Mouse (Mus musculus) stomach, postnatal 0 days (tissue): Measurements from ENCODE around the gene Il3. TPM values are rescaled to one million over a fixed set of nuclear protein-coding genes. Genes with fewer than 3 reads are reported as not detected.
"Not testable (repeated sequence)": the region's sequence is repeated elsewhere in the genome, so short reads cannot be mapped to it uniquely, and the experiment has no call there.

Experiments used
- ATAC-seq: fragments of 200-750 bp; cut with Nextera tagmentation; 2 replicates; pipeline ENCODE4 v1.8.0; 2017; ENCODE audit not compliant: low FRiP score, low TSS enrichment
- DNase-seq: peaks from one replicate; pipeline ENCODE4 v3.0.0-alpha.2; 2016; ENCODE audit warnings: low spot score
- H3K27ac ChIP-seq: fragments of 300-500 bp; sonication (generic); replicated peaks from 2 replicates; pipeline ENCODE4 v1.5.1; 2014; ENCODE audit warnings: mild to moderate bottlenecking, control low read depth
- H3K27me3 ChIP-seq: fragments of 300-500 bp; sonication (generic); 2 replicates; pipeline ENCODE4 v1.6.1; 2014; ENCODE audit warnings: low read length; ENCODE audit not compliant: control insufficient read depth, insufficient read depth
- H3K36me3 ChIP-seq: fragments of 300-500 bp; sonication (generic); 2 replicates; pipeline ENCODE4 v1.6.1; 2014; ENCODE audit warnings: low read length, mixed read lengths; ENCODE audit not compliant: control insufficient read depth, insufficient read depth
- H3K4me1 ChIP-seq: fragments of 300-500 bp; sonication (generic); replicated peaks from 2 replicates; pipeline ENCODE4 v1.6.1; 2014; ENCODE audit warnings: antibody characterized with exemption; ENCODE audit not compliant: control insufficient read depth, insufficient read depth
- H3K4me2 ChIP-seq: fragments of 300-500 bp; sonication (generic); replicated peaks from 2 replicates; pipeline ENCODE4 v1.6.1; 2014; ENCODE audit warnings: low read depth, mild to moderate bottlenecking, control low read depth, moderate library complexity
- H3K4me3 ChIP-seq: fragments of 300-500 bp; sonication (generic); 2 replicates; pipeline ENCODE4 v1.5.1; 2014; ENCODE audit warnings: low read depth, low read length, control low read depth
- H3K9ac ChIP-seq: fragments of 300-500 bp; sonication (generic); 2 replicates; pipeline ENCODE4 v1.6.1; 2014; ENCODE audit warnings: mild to moderate bottlenecking, low read length, control low read depth, mixed read lengths
- H3K9me3 ChIP-seq: fragments of 300-500 bp; sonication (generic); 2 replicates; pipeline ENCODE4 v1.6.1; 2016; ENCODE audit warnings: low read length; ENCODE audit not compliant: control insufficient read depth
- CTCF ChIP-seq: IDR thresholded peaks from 2 replicates; pipeline ENCODE4 v1.5.1; 2016; ENCODE audit warnings: antibody characterized with exemption, low read depth, mild to moderate bottlenecking, moderate library complexity
- EP300 ChIP-seq: optimal IDR thresholded peaks from 2 replicates; pipeline ENCODE3; 2016; ENCODE audit warnings: antibody characterized with exemption
- WGBS: fragments of 180-500 bp; shearing (Covaris S2); extraction: QIAGEN DNeasy Blood & Tissue Kit; methylation state at CpG from one replicate; pipeline ENCODE4 v1.1.7; 2014; 5-methylcytosine and 5-hydroxymethylcytosine counted together
- polyA plus RNA-seq: library from polyadenylated mRNA; unstranded; fragments of >200 nt; fragmentation: Nextera tagmentation; extraction: Ambion mirVana; gene quantifications from 2 replicates; pipeline ENCODE4 v1.2.1, GENCODE M21; 2015

Gene Il3
- polyA plus RNA-seq, 1 experiment from 2014 or later = not detected

- DNase-seq (peak; percentile 66), ATAC-seq (no peak)
- H3K9ac ChIP-seq = no peak overlapping the region
- H3K4me1 ChIP-seq = no peaks in the 10 kb centered on the region; the same call in 1 of the 2 replicates
- no peaks in the 10 kb centered on the region for H3K36me3 ChIP-seq
- TF ChIP-seq EP300 = no peak
- no peak for TF ChIP-seq CTCF
- H3K9me3 ChIP-seq = no peaks in the 10 kb centered on the region
- H3K4me2 ChIP-seq = no peak overlapping the region
- no peaks in the 10 kb centered on the region for H3K27me3 ChIP-seq
- no peak overlapping the region for H3K4me3 ChIP-seq
- H3K27ac ChIP-seq = no peak overlapping the region
- WGBS = 18% methylated on average over 6 of the region's 6 CpGs
Observed at GRCm38 (mm10) chr11:54303076-54303727, 36.1 kb upstream of the Il3 start.

DNA sequence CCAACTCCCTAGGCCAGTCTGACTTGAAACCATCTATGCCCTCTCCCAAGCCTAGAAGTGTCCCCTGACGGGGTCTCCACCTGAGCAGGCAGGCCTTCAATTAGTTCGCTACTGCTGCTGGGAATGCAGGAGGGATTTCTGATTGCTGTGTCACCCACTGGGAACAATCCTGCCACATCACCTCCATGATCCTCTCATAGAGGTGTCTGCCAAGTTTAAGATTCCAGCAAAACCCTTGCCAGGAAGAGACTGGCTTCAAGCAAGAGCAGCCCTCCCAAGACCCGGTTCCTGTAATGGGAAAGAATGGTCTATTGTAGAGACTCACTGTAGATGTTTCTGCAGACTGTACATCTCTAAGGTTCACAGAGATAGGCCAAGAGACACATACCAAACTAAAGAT lies 35.5 kb upstream of the Il3 start:
- H3K4me3 ChIP-seq = no peak overlapping the region
- no peak overlapping the region for H3K27ac ChIP-seq
- TF ChIP-seq EP300 (no peak), CTCF (no peak)
- no peaks in the 10 kb centered on the region for H3K36me3 ChIP-seq
- ATAC-seq = no peak
- H3K9ac ChIP-seq = no peak overlapping the region
- no peaks in the 10 kb centered on the region; the same call in 1 of the 2 replicates for H3K4me1 ChIP-seq
- no peaks in the 10 kb centered on the region for H3K27me3 ChIP-seq
- no peaks in the 10 kb centered on the region for H3K9me3 ChIP-seq
- 87% methylated on average over 3 of the region's 3 CpGs for WGBS
- H3K4me2 ChIP-seq = no peak overlapping the region
- DNase-seq = no peak

DNA sequence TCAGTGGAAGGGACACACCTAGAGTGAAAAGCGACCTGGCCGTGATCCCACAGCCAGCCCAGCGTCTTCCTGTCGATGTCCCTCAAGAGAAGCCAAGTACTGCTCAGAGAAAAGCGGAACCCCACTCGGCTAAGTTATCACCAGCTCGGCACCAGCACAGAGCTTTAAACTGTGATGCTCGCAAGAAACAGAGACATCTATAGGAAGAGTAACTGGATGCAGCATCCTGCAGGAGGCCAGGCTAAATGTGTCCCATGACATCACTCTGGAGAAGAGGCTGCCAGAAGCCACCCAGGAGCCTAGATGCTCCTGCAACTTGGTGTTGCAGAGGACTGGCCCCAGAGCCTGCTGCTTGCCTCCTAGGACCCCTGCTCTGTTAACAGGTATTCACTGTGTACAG lies 34.9 kb upstream of the Il3 start:
- Histone ChIP-seq H3K27me3 (no peaks in the 10 kb centered on the region), H3K4me1 (no peaks in the 10 kb centered on the region; the same call in 1 of the 2 replicates), H3K4me2 (no peak overlapping the region), H3K9ac (no peak overlapping the region), H3K9me3 (no peaks in the 10 kb centered on the region), H3K27ac (no peak overlapping the region), H3K4me3 (no peak overlapping the region), H3K36me3 (no peaks in the 10 kb centered on the region)
- TF ChIP-seq CTCF (no peak), EP300 (no peak)
- WGBS = 92% methylated on average over 8 of the region's 8 CpGs
- ATAC-seq (no peak), DNase-seq (no peak)

DNA sequence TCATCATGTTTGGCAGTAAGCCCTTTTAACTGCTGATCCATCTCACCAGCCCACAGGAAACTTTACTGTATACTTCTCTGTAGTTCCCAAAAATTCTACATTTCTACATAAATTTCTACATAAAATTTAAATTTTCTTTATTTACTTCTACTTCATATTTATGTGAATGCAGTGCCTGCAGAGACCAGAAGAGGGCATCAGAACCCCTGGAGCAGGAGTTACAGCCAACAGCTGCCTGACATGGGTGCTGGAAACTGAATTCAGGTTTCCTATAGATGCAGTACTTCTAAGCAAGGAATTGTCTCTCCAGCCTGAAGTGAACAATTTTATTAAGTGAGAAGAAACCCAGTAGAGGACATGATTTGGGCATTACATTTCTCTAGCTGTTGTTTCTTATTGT lies 31.7 kb upstream of the Il3 start:
- H3K27ac ChIP-seq = no peak overlapping the region
- TF ChIP-seq CTCF = peak; percentile 28; the same call in 1 of the 2 replicates
- no peak for TF ChIP-seq EP300
- no peak overlapping the region for H3K9ac ChIP-seq
- no peaks in the 10 kb centered on the region for H3K4me1 ChIP-seq
- no peak overlapping the region for H3K4me3 ChIP-seq
- H3K9me3 ChIP-seq = no peaks in the 10 kb centered on the region
- no peak for DNase-seq
- no peaks in the 10 kb centered on the region for H3K27me3 ChIP-seq
- no peak for ATAC-seq
- H3K36me3 ChIP-seq = no peaks in the 10 kb centered on the region
- H3K4me2 ChIP-seq = no peak overlapping the region

DNA sequence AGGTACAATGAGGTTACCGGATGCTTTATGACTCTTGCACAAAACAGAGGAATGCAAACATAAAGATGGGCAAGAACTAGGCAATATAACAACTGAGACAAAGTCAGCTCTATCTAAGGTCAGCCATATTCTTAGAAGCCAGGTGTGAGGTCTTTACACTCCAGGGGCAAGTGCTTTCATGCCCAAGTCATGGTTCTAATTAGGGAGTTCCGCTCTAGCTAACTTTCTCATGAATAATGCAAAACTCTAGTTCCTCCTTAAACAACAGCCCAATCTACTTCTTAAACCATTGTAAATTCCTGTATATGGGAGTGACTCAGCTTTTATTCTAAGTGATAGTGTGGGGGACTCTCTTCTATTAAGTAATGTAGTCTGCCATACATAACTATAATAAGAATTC lies 30.4 kb upstream of the Il3 start:
- H3K4me1 ChIP-seq, H3K36me3 ChIP-seq, H3K27ac ChIP-seq, H3K27me3 ChIP-seq, H3K9me3 ChIP-seq, H3K9ac ChIP-seq, DNase-seq, H3K4me2 ChIP-seq, H3K4me3 ChIP-seq, ATAC-seq: not testable (repeated sequence)
- WGBS = 99% methylated on average over 2 of the region's 2 CpGs

DNA sequence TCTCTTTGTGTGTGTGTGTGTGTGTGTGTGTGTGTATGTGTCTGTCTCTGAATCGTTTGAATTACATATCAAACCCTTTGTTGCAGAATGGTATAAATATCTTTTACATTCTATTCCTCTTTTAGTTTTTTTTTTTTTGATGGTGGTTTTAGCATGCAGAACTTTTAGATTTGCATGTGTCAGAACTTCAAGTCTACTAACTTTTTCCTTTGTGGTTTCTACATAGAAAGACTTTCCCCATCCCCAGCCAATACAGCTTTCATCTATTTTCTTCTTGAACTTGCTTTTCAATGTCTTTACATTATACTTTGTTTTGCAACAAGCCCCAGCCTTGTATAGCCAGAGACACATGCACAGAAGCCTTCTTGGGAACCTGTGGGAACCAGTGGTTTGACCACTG lies 29.7 kb upstream of the Il3 start:
- WGBS = 89% methylated on average over 1 of the region's 1 CpGs
- ATAC-seq = no peak

More for the DNA sequence above, 29.7 kb upstream of the Il3 start:
- Histone ChIP-seq H3K4me2 (no peak overlapping the region), H3K4me1 (no peaks in the 10 kb centered on the region), H3K4me3 (no peak overlapping the region), H3K36me3 (no peaks in the 10 kb centered on the region), H3K27me3 (no peaks in the 10 kb centered on the region), H3K9me3 (no peaks in the 10 kb centered on the region), H3K27ac (no peak overlapping the region), H3K9ac (no peak overlapping the region)
- DNase-seq = no peak
- TF ChIP-seq CTCF = no peak
- TF ChIP-seq EP300 = no peak
